Mouse (Mus musculus) lung, adult 2 months (tissue): ENCODE data around the gene Smarcc2.

Experiments used
- CTCF ChIP-seq: fragments of 200-500 bp; IDR thresholded peaks from 2 replicates; pipeline ENCODE4 v1.5.1; 2011; ENCODE audit warnings: mild to moderate bottlenecking, low read length, control low read depth; ENCODE audit not compliant: insufficient read depth
- POLR2A ChIP-seq: fragments of 200-500 bp; IDR thresholded peaks from 2 replicates; pipeline ENCODE4 v1.6.1; 2011; ENCODE audit warnings: low read depth, mild to moderate bottlenecking, control low read depth, low read length, borderline replicate concordance; ENCODE audit errors: extremely low read depth

DNA sequence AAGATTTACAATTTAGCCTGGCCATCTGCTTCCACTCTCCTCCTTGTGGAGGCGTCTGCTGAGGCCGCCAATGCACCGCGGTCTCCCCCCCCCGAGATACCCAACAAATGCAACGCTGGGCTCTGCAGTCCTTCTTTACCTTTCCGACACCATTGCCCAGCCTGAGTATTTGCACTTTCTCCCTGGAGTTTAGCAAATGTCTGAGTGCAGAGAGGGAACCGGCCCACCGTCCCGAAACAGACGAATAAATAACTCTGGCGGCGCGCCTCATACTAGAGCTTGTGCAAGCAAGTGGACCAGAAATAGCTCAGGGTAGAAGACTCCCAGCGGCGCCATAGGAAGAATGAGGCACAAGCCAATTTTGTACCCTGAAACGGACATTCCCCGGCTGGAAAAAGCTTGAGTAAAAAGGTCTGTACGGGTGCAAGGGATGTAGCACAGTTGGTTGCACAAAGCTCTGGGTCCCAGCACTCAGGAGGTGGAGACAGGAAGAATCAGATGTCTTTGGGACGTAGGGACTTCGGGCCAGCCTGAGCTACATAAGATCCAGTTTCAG, 40.1 kb downstream of the Smarcc2 start:
- TF ChIP-seq CTCF (no peak), POLR2A (peak; percentile 28; the same call in 1 of the 2 replicates)
